Mouse (Mus musculus) heart, adult 2 months (tissue): Measurements from ENCODE around the gene Abcc8. TPM values are rescaled to one million over a fixed set of nuclear protein-coding genes. Genes with fewer than 3 reads are reported as not detected.
A peak's percentile ranks its signal among the peaks of the same experiment; 100 is the strongest.

Source experiments
- DNase-seq, 2 experiments: peaks; one replicate each; pipeline ENCODE4 v3.0.0; 2021
- H3K27ac ChIP-seq: fragments of 200-600 bp; 2 replicates; pipeline ENCODE4 v1.8.1; 2022
- H3K27me3 ChIP-seq: fragments of 200-500 bp; 2 replicates; pipeline ENCODE4 v1.6.1; 2012; ENCODE audit warnings: mild to moderate bottlenecking, low read length, inconsistent platforms, mixed read lengths; ENCODE audit not compliant: control insufficient read depth, insufficient read depth
- H3K36me3 ChIP-seq: fragments of 200-500 bp; 2 replicates; pipeline ENCODE4 v1.6.1; 2012; ENCODE audit warnings: low read length, inconsistent platforms; ENCODE audit not compliant: control insufficient read depth, insufficient read depth
- H3K4me1 ChIP-seq: fragments of 200-500 bp; 2 replicates; pipeline ENCODE4 v1.6.1; 2011; ENCODE audit warnings: low read length; ENCODE audit not compliant: control insufficient read depth, insufficient read depth
- H3K4me3 ChIP-seq: fragments of 200-600 bp; 2 replicates; pipeline ENCODE4 v1.8.1; 2022
- H3K79me2 ChIP-seq: fragments of 200-500 bp; replicated peaks from 2 replicates; pipeline ENCODE4 v1.6.1; 2012; ENCODE audit warnings: mild to moderate bottlenecking, inconsistent platforms, low read length, moderate library complexity, mixed read lengths; ENCODE audit not compliant: control insufficient read depth, insufficient read depth
- H3K9ac ChIP-seq: fragments of 200-500 bp; 2 replicates; pipeline ENCODE4 v1.6.1; 2012; ENCODE audit warnings: low read depth, mild to moderate bottlenecking, control low read depth, inconsistent platforms, low read length, mixed read lengths
- CTCF ChIP-seq: fragments of 200-600 bp; IDR thresholded peaks from 2 replicates; pipeline ENCODE4 v1.8.1; 2022; ENCODE audit warnings: antibody characterized with exemption, mild to moderate bottlenecking, moderate library complexity
- EP300 ChIP-seq: fragments of 200-500 bp; IDR thresholded peaks from 2 replicates; pipeline ENCODE4 v1.6.1; 2011; ENCODE audit warnings: low read depth, low read length, control low read depth; ENCODE audit not compliant: insufficient read depth
- POLR2A ChIP-seq: fragments of 200-500 bp; IDR thresholded peaks from 2 replicates; pipeline ENCODE4 v1.6.1; 2011; ENCODE audit warnings: mild to moderate bottlenecking, low read depth, low read length, control low read depth; ENCODE audit not compliant: insufficient read depth
- WGBS: fragments of 180-500 bp; shearing (Covaris S2); methylation state at CpG from one replicate; pipeline ENCODE4 v1.1.7; 2018; 5-methylcytosine and 5-hydroxymethylcytosine counted together
- intact Hi-C: fragments of 180-260 bp; cut with DNase I; formaldehyde crosslinking; loops from one replicate; pipeline ENCODE4 v1.15.1; 2025
- polyA plus RNA-seq: library from polyadenylated mRNA; depleted of rRNA; stranded (reverse); fragments of >200 nt; gene quantifications from 2 replicates; pipeline ENCODE4 v1.2.3, GENCODE M21; 2012
- total RNA-seq, 2 experiments: library from RNA; stranded (reverse); gene quantifications; 2 replicates each; pipeline ENCODE4 v1.2.3; 2021

Abcc8 gene
- total and polyA plus RNA-seq, 3 experiments = 40.1 to 44.1 (median 42.5) TPM

GRCm38 (mm10) chr7:46096136-46096535, 83.7 kb downstream of the Abcc8 start:
- H3K36me3 ChIP-seq = no peaks in the 10 kb centered on the region
- H3K27ac ChIP-seq = peak overlapping the region; percentile 93; the same call in 1 of the 2 replicates
- TF ChIP-seq EP300 = peak; percentile 80; the same call in 1 of the 2 replicates
- no peak; the same call in 1 of the 2 replicates for TF ChIP-seq POLR2A
- TF ChIP-seq CTCF = 0 out of 2 replicates have a peak, but pooled peaks have one; percentile 98
- no peak overlapping the region for H3K4me3 ChIP-seq
- peak; percentile 63 to 72 for DNase-seq
- intact Hi-C loops = loop anchor here (1.0 to 5.0 kb wide), 5 partner anchors 21 to 511 kb away; no protein-coding TSS in a partner anchor
- 0 out of 2 replicates have a peak overlapping the region, but pooled peaks have one; percentile 7 for H3K9ac ChIP-seq
- 2% methylated on average over 4 of the region's 4 CpGs for WGBS
- no peaks in the 10 kb centered on the region for H3K79me2 ChIP-seq
- H3K27me3 ChIP-seq = no peaks in the 10 kb centered on the region
- H3K4me1 ChIP-seq = no peaks in the 10 kb centered on the region

GRCm38 (mm10) chr7:46092803-46093202, 87.0 kb downstream of the Abcc8 start:
- Histone ChIP-seq H3K4me1 (no peaks in the 10 kb centered on the region), H3K36me3 (no peaks in the 10 kb centered on the region), H3K79me2 (no peaks in the 10 kb centered on the region), H3K27me3 (no peaks in the 10 kb centered on the region), H3K27ac (no peak overlapping the region), H3K9ac (no peak overlapping the region), H3K4me3 (no peak overlapping the region)
- intact Hi-C loops = no loop called here
- 61% methylated on average over 8 of the region's 8 CpGs for whole genome bisulfite sequencing
- no peak for DNase-seq
- no peak for TF ChIP-seq CTCF
- no peak for TF ChIP-seq EP300
- no peak for TF ChIP-seq POLR2A

DNA sequence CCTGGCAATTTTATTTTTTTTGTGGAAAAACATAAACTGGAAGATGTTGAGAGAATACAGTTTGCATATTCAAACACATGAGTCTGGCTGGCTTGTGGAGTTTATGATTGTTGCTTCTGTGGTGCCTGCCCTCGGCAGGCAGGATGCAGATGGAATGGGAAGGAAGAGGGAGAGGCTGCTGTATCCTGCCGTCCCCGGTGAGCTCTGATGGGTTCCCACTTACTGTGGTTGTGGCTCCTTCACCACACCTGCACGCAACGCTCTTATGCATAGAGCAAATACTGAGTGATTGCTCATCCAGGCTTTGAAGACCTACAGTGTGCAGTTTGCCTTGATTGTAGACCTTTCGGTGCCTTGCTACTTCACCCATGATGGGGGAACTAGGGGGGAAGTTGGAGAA, 91.6 kb downstream of the Abcc8 start:
- intact Hi-C loops = no loop called here
- TF ChIP-seq CTCF (no peak), POLR2A (no peak), EP300 (no peak)
- Histone ChIP-seq H3K27me3 (no peaks in the 10 kb centered on the region), H3K9ac (no peak overlapping the region), H3K27ac (no peak overlapping the region), H3K79me2 (no peaks in the 10 kb centered on the region), H3K4me1 (no peaks in the 10 kb centered on the region), H3K36me3 (no peaks in the 10 kb centered on the region), H3K4me3 (no peak overlapping the region)
- WGBS = 56% methylated on average over 6 of the region's 6 CpGs
- DNase-seq = no peak

DNA sequence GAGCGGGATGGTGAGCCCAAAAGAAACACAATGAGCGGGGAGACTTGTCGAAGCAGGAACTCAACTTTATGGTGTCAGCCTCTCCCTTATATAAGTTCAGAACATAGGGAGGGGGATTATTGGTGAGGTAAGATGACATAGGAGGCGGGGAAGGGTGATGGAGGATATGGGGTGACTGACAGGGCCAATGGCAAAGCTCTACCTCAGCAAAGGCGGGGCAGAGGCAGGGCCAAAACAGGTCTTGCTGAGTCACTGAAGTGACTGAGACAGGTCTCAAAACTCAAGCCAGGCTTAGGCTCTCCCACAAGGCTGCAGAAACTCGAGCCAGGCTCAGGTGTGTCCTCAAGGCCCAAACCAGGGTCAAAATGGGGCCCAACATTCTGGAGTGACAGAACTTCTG, 93.5 kb downstream of the Abcc8 start:
- Histone ChIP-seq H3K4me1 (no peaks in the 10 kb centered on the region), H3K36me3 (no peaks in the 10 kb centered on the region), H3K4me3 (no peak overlapping the region), H3K27ac (no peak overlapping the region), H3K27me3 (no peaks in the 10 kb centered on the region), H3K9ac (no peak overlapping the region), H3K79me2 (no peaks in the 10 kb centered on the region)
- WGBS = 82% methylated on average over 6 of the region's 6 CpGs
- intact Hi-C loops = no loop called here
- TF ChIP-seq CTCF = no peak
- TF ChIP-seq EP300 = no peak
- no peak for TF ChIP-seq POLR2A
- DNase-seq = no peak

DNA sequence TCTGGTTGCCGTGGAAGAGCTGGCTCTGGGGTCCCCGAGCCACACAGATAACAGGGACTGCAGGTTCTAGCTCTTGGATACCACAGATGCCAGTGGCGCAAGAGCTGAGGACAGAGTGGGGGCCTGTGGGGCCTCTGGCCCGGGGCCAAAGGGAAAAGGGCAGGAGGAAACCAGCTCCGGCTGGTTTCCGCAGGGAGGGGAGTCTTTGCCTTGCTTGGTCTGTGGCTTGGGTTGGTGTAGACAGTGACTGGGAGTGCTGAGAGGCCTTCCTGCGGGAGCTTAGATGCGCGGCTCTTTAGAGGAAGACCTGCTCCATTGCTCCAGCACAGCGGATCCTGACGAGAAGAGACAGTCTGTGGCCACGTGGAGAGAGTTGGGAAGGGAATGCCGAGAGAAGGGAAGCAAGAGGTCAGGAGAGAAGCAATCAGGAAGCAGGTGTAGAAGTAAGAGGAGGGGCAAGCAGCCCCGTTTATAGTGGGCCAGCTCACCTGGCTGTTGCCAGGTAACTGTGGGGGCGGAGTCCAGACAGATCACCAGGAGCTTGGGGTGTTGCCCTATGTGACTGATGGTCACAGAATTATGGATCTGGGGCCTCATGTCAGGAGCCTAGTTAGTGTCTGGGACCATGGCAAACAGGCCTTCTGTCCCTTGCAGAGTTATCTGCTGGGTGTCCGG, 94.9 kb downstream of the Abcc8 start:
- Histone ChIP-seq H3K36me3 (no peaks in the 10 kb centered on the region), H3K9ac (no peak overlapping the region), H3K27me3 (no peaks in the 10 kb centered on the region), H3K4me1 (no peaks in the 10 kb centered on the region), H3K79me2 (no peaks in the 10 kb centered on the region), H3K27ac (no peak overlapping the region), H3K4me3 (no peak overlapping the region)
- intact Hi-C loops = no loop called here
- WGBS = 43% methylated on average over 16 of the region's 16 CpGs
- TF ChIP-seq CTCF = no peak
- TF ChIP-seq POLR2A = no peak
- no peak for TF ChIP-seq EP300
- no peak for DNase-seq

GRCm38 (mm10) chr7:46084024-46084423, 95.8 kb downstream of the Abcc8 start:
- H3K27ac ChIP-seq = no peak overlapping the region
- no peak overlapping the region for H3K4me3 ChIP-seq
- TF ChIP-seq EP300 (no peak), POLR2A (no peak), CTCF (no peak)
- intact Hi-C loops = no loop called here
- no peaks in the 10 kb centered on the region for H3K79me2 ChIP-seq
- no peaks in the 10 kb centered on the region for H3K27me3 ChIP-seq
- H3K36me3 ChIP-seq = no peaks in the 10 kb centered on the region
- H3K9ac ChIP-seq = no peak overlapping the region
- no peaks in the 10 kb centered on the region for H3K4me1 ChIP-seq
- DNase-seq = no peak
- 66% methylated on average over 10 of the region's 10 CpGs for WGBS
